Mouse (Mus musculus): ENCODE data around the gene Vash1. TPM values are rescaled to one million over a fixed set of nuclear protein-coding genes. Genes with fewer than 3 reads are reported as not detected.

Gene Vash1
- total and polyA plus RNA-seq, 2 experiments: 0.74 to 0.88 TPM

- DNase-seq (ENCODE audit: extremely low read depth, low read depth, low spot score): no peak
- Histone ChIP-seq H3K4me3 (ENCODE audit: insufficient read depth, low read depth, low read length) (no peak overlapping the region), H3K79me2 (ENCODE audit: control insufficient read depth, insufficient read depth, low read length) (no peaks in the 10 kb centered on the region), H3K9ac (ENCODE audit: low read depth, low read length) (no peak overlapping the region), H3K36me3 (ENCODE audit: control insufficient read depth, insufficient read depth, low read length) (no peaks in the 10 kb centered on the region), H3K4me1 (ENCODE audit: control insufficient read depth, insufficient read depth, low read length) (no peaks in the 10 kb centered on the region; the same call in 1 of the 2 replicates), H3K27me3 (ENCODE audit: control insufficient read depth, insufficient read depth, low read length) (no peaks in the 10 kb centered on the region), H3K27ac (replicated peaks; ENCODE audit: insufficient read depth, low read depth, low read length) (peak overlapping the region; percentile 13; the same call in 1 of the 2 replicates)
- TF ChIP-seq POLR2A (IDR thresholded peaks at IDR 0.05; ENCODE audit: extremely low read depth, insufficient read depth, low read length): no peak
- TF ChIP-seq CTCF (IDR thresholded peaks at IDR 0.05; ENCODE audit: low read depth, low read length): no peak
- 72% methylated on average over 11 of the region's 12 CpGs for WGBS
These were observed 12.4 kb downstream of the Vash1 start for GRCm38 (mm10) chr12:86690700-86691485.

GRCm38 (mm10) chr12:86692471-86693356, 14.2 kb downstream of the Vash1 start:
- 66% methylated on average over 5 of the region's 5 CpGs for WGBS
- no peak for TF ChIP-seq CTCF (IDR thresholded peaks at IDR 0.05; ENCODE audit: low read depth, low read length)
- TF ChIP-seq POLR2A (IDR thresholded peaks at IDR 0.05; ENCODE audit: extremely low read depth, insufficient read depth, low read length): no peak
- DNase-seq (ENCODE audit: extremely low read depth, low read depth, low spot score): no peak

DNA sequence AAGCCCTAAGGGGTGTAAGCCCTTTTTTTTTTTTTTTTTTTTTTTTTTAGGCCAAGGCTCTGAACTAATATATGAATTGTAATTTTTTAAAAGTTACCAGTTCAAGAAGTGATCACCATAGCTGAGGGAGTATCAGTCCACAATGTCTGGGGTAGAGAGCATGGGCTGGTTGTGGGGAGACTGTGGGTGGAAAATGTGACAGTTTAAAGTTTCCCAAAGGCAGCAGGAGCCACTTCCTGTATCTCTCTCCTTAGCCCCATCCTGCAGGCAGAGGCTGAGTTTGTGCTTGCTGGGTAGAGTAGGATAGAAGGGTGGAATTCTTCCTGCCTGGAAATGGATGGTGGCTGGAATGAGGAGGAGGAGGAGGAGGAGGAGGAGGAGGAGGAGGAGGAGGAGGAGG, 14.9 kb downstream of the Vash1 start:
- H3K36me3 ChIP-seq (ENCODE audit: control insufficient read depth, insufficient read depth, low read length): no peaks in the 10 kb centered on the region
- no peak overlapping the region for H3K4me3 ChIP-seq (ENCODE audit: insufficient read depth, low read depth, low read length)
- H3K27ac ChIP-seq (replicated peaks; ENCODE audit: insufficient read depth, low read depth, low read length): no peak overlapping the region
- H3K27me3 ChIP-seq (ENCODE audit: control insufficient read depth, insufficient read depth, low read length): no peaks in the 10 kb centered on the region
- no peaks in the 10 kb centered on the region for H3K4me1 ChIP-seq (ENCODE audit: control insufficient read depth, insufficient read depth, low read length)
- no peak for TF ChIP-seq POLR2A (IDR thresholded peaks at IDR 0.05; ENCODE audit: extremely low read depth, insufficient read depth, low read length)
- no peak for TF ChIP-seq CTCF (IDR thresholded peaks at IDR 0.05; ENCODE audit: low read depth, low read length)
- H3K9ac ChIP-seq (ENCODE audit: low read depth, low read length): no peak overlapping the region
- H3K79me2 ChIP-seq (ENCODE audit: control insufficient read depth, insufficient read depth, low read length): no peaks in the 10 kb centered on the region
- no peak for DNase-seq (ENCODE audit: extremely low read depth, low read depth, low spot score)

More at GRCm38 (mm10) chr12:86692471-86693356, 14.2 kb downstream of the Vash1 start:
- Histone ChIP-seq H3K9ac (ENCODE audit: low read depth, low read length) (no peak overlapping the region), H3K36me3 (ENCODE audit: control insufficient read depth, insufficient read depth, low read length) (no peaks in the 10 kb centered on the region), H3K27me3 (ENCODE audit: control insufficient read depth, insufficient read depth, low read length) (no peaks in the 10 kb centered on the region), H3K27ac (replicated peaks; ENCODE audit: insufficient read depth, low read depth, low read length) (no peak overlapping the region), H3K79me2 (ENCODE audit: control insufficient read depth, insufficient read depth, low read length) (no peaks in the 10 kb centered on the region), H3K4me3 (ENCODE audit: insufficient read depth, low read depth, low read length) (no peak overlapping the region), H3K4me1 (ENCODE audit: control insufficient read depth, insufficient read depth, low read length) (no peaks in the 10 kb centered on the region)

DNA sequence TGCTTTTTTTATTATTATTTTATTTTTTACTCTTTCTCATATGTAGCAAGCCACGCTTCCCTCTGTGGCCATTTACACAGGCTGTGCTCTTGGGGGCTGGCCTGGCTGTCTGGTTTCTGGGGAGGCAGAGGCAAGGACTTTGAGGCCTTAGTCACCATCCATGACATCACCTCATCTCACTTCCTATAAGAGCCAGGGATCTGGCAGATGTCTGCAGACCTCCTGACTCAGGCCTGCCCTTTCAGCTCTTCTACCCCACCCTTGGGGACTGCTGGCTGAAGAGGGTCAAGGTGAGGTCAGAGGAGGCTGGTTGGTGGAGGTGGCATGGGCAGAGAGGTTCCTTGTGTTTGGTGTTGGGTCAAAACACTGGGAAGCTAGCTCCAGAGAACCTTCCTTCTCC, 15.9 kb downstream of the Vash1 start:
- Histone ChIP-seq H3K36me3 (ENCODE audit: control insufficient read depth, insufficient read depth, low read length) (no peaks in the 10 kb centered on the region), H3K4me1 (ENCODE audit: control insufficient read depth, insufficient read depth, low read length) (no peaks in the 10 kb centered on the region), H3K9ac (ENCODE audit: low read depth, low read length) (no peak overlapping the region), H3K27me3 (ENCODE audit: control insufficient read depth, insufficient read depth, low read length) (no peaks in the 10 kb centered on the region), H3K79me2 (ENCODE audit: control insufficient read depth, insufficient read depth, low read length) (no peaks in the 10 kb centered on the region), H3K4me3 (ENCODE audit: insufficient read depth, low read depth, low read length) (no peak overlapping the region), H3K27ac (replicated peaks; ENCODE audit: insufficient read depth, low read depth, low read length) (no peak overlapping the region)
- 78% methylated on average over 1 of the region's 1 CpGs for WGBS
- TF ChIP-seq CTCF (IDR thresholded peaks at IDR 0.05; ENCODE audit: low read depth, low read length): no peak
- TF ChIP-seq POLR2A (IDR thresholded peaks at IDR 0.05; ENCODE audit: extremely low read depth, insufficient read depth, low read length): no peak
- DNase-seq (ENCODE audit: extremely low read depth, low read depth, low spot score): no peak

DNA sequence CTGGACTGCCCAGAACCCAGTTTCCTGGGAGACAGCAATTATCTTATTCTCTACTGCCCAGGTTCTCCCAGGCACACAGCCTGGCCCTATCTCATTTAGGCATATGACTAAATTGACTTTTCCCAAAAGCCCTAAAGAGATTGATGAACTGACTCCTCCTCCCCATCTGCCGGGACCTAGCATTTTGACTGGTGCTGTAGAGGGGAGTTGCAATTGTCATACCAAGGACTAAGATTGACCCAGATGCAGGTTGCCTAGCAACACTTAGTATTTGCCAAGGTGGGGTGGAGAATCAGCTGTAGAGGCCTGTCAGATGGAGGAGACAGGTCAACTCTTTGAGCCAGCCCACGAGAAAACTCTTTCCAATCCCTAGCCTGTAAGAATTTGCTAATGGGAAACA, 19.5 kb downstream of the Vash1 start:
- 69% methylated on average over 2 of the region's 2 CpGs for WGBS
- no peak overlapping the region for H3K4me3 ChIP-seq (ENCODE audit: insufficient read depth, low read depth, low read length)
- no peak overlapping the region for H3K9ac ChIP-seq (ENCODE audit: low read depth, low read length)
- H3K27me3 ChIP-seq (ENCODE audit: control insufficient read depth, insufficient read depth, low read length): no peaks in the 10 kb centered on the region
- H3K79me2 ChIP-seq (ENCODE audit: control insufficient read depth, insufficient read depth, low read length): no peaks in the 10 kb centered on the region
- no peaks in the 10 kb centered on the region for H3K36me3 ChIP-seq (ENCODE audit: control insufficient read depth, insufficient read depth, low read length)
- no peak for TF ChIP-seq CTCF (IDR thresholded peaks at IDR 0.05; ENCODE audit: low read depth, low read length)
- no peak for TF ChIP-seq POLR2A (IDR thresholded peaks at IDR 0.05; ENCODE audit: extremely low read depth, insufficient read depth, low read length)
- no peak overlapping the region for H3K27ac ChIP-seq (replicated peaks; ENCODE audit: insufficient read depth, low read depth, low read length)
- H3K4me1 ChIP-seq (ENCODE audit: control insufficient read depth, insufficient read depth, low read length): no peaks in the 10 kb centered on the region
- DNase-seq (ENCODE audit: extremely low read depth, low read depth, low spot score): no peak
